Mouse (Mus musculus) embryonic fibroblast, embryonic 13.5 days (primary cell): Measurements from ENCODE around the gene 5730507C01Rik. TPM values are rescaled to one million over a fixed set of nuclear protein-coding genes. Genes with fewer than 3 reads are reported as not detected.
"Not testable (repeated sequence)": the region's sequence is repeated elsewhere in the genome, so short reads cannot be mapped to it uniquely, and the experiment has no call there.

Experiments
- H3K27ac ChIP-seq: 2 replicates; pipeline ENCODE4 v1.5.1; 2012; ENCODE audit warnings: low read length, control low read depth, inconsistent platforms; ENCODE audit not compliant: insufficient read depth
- H3K4me1 ChIP-seq: 2 replicates; pipeline ENCODE4 v1.6.1; 2011; ENCODE audit warnings: low read length; ENCODE audit not compliant: control insufficient read depth, insufficient read depth
- H3K4me3 ChIP-seq: 2 replicates; pipeline ENCODE4 v1.5.1; 2011; ENCODE audit warnings: mild to moderate bottlenecking, control low read depth, low read length; ENCODE audit not compliant: insufficient read depth
- CTCF ChIP-seq: IDR thresholded peaks from 2 replicates; pipeline ENCODE4 v1.5.1; 2011; ENCODE audit warnings: mild to moderate bottlenecking, control low read depth, low read length, moderate library complexity, borderline replicate concordance; ENCODE audit not compliant: insufficient read depth
- POLR2A ChIP-seq: IDR thresholded peaks from 2 replicates; pipeline ENCODE4 v1.6.1; 2011; ENCODE audit warnings: low read depth, mild to moderate bottlenecking, control low read depth, low read length, moderate library complexity
- polyA plus RNA-seq: library from polyadenylated mRNA; stranded (reverse); fragments of >200 nt; gene quantifications from 2 replicates; pipeline ENCODE4 v1.2.4, GENCODE M21; 2011; ENCODE audit warnings: low read depth; ENCODE audit not compliant: missing spikeins, insufficient read length

5730507C01Rik gene
- 2.3 and 2.5 TPM in 2 replicates for polyA plus RNA-seq

DNA sequence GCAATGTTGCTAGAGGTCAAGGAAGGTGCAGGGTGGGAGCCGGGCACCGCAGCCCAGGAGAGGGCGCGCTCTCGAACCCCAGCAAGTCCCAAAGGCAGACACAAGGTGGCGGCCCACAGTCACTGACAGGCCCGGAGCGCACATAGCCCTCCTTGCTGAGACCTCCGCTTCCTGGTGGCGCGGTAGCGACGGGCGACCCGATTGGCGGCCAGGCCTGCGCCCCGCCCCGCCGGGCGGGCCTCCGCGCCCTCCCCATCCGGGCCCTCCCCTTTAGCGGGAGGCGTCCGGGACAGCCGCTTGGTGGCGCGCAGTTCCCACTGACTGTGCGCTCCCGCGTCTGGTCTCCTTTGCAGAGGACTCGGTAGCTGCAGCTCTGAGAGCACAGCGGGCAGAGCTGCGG lies at the start of gene 5730507C01Rik:
5730507C01Rik (plus strand) TSS at position 340 of the 400 bp plus-strand sequence.
- H3K27ac ChIP-seq = no peak within 1 kb of the TSS; the same call in 1 of the 2 replicates
- 0 out of 2 replicates have a peak, but pooled peaks have one; percentile 25 for TF ChIP-seq CTCF
- no peak; the same call in 1 of the 2 replicates for TF ChIP-seq POLR2A
- H3K4me3 ChIP-seq = peak within 1 kb of the TSS; percentile 50
- H3K4me1 ChIP-seq = no peaks in the 10 kb centered on the region

DNA sequence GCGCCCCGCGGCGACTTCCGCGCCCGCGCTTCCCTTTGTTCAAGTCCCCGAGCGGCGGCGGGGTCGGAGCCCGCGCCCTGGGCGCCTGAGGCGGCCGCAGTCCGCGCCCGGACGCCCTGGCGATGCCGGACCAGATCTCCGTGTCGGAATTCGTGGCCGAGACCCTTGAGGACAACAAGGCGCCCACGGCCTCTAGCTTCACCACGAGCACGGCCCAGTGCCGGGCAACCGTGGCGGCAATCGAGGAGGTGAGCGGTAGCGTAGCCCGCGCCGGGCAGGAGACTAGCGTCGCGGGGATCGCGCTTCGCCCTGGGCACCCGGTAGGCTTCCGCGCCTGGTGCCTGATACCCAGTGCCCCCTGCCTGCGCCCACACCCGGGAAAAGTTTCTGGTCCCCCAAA lies 306 bp downstream of the 5730507C01Rik start:
- H3K4me3 ChIP-seq = peak overlapping the region; percentile 50
- not testable (repeated sequence) for H3K4me1 ChIP-seq, H3K27ac ChIP-seq

DNA sequence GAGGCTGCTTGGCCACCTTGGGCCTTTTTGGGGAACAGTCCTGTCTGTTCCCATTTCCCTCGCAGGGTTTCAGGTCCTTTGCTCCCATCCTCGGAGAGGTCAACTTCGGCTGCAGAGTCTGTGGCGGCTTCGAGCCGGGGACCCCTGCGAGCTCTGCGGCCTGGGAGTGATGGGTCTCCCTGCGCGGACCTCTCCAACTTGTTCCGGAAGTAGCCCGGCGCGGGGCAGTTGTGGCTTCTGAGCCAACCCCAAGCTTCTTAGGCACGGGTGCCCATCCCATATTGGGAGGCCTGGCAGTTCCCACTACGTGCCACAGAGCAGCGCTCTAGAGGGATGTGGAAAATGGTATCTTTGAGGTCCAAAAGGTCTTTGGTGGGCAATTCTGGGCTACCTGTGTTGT lies 767 bp downstream of the 5730507C01Rik start:
- not testable (repeated sequence) for H3K27ac ChIP-seq, H3K4me1 ChIP-seq
- H3K4me3 ChIP-seq = peak overlapping the region; percentile 50
